Mouse (Mus musculus): ENCODE measurements around the gene Vinac1. TPM values are rescaled to one million over a fixed set of nuclear protein-coding genes. Genes with fewer than 3 reads are reported as not detected.
"Not testable (repeated sequence)": the region's sequence is repeated elsewhere in the genome, so short reads cannot be mapped to it uniquely, and the experiment has no call there.

Vinac1 gene
- polyA plus RNA-seq, 1 experiment from 2014 or later = 1.0 TPM

- Histone ChIP-seq H3K4me2 (peak overlapping the region; percentile 95), H3K9me3 (no peaks in the 10 kb centered on the region), H3K27me3 (replicated peaks) (0 out of 2 replicates have a peak, but pooled peaks cover 7% of the 10 kb centered on the region), H3K27ac (peak overlapping the region; percentile 69), H3K36me3 (replicated peaks) (no peaks in the 10 kb centered on the region), H3K9ac (peak overlapping the region; percentile 60), H3K4me1 (0 out of 2 replicates have a peak, but pooled peaks cover 9% of the 10 kb centered on the region), H3K4me3 (peak overlapping the region; percentile 46)
- peak; percentile 70 for ATAC-seq (replicated peaks)
- WGBS = 24% methylated on average over 15 of the region's 15 CpGs
Observed at GRCm38 (mm10) chr2:129038426-129038936, 9.5 kb downstream of the Vinac1 start.

- Histone ChIP-seq H3K9ac (no peak overlapping the region), H3K4me3 (no peak overlapping the region), H3K4me2 (no peak overlapping the region), H3K9me3 (no peaks in the 10 kb centered on the region), H3K27me3 (replicated peaks) (0 out of 2 replicates have a peak, but pooled peaks cover 7% of the 10 kb centered on the region), H3K4me1 (0 out of 2 replicates have a peak, but pooled peaks cover 9% of the 10 kb centered on the region), H3K27ac (no peak overlapping the region), H3K36me3 (replicated peaks) (no peaks in the 10 kb centered on the region)
- WGBS = 86% methylated on average over 5 of the region's 5 CpGs
- no peak for ATAC-seq (replicated peaks)
Observed at GRCm38 (mm10) chr2:129035381-129035780, 12.6 kb downstream of the Vinac1 start.

GRCm38 (mm10) chr2:129024820-129025219, 23.2 kb downstream of the Vinac1 start:
- ATAC-seq (replicated peaks) = no peak
- Histone ChIP-seq H3K27me3 (replicated peaks) (no peaks in the 10 kb centered on the region), H3K4me1 (no peaks in the 10 kb centered on the region), H3K4me2 (no peak overlapping the region), H3K4me3 (no peak overlapping the region), H3K36me3 (replicated peaks) (no peaks in the 10 kb centered on the region), H3K27ac (no peak overlapping the region), H3K9ac (no peak overlapping the region), H3K9me3 (no peaks in the 10 kb centered on the region)
- 86% methylated on average over 9 of the region's 9 CpGs for WGBS

- WGBS = 81% methylated on average over 2 of the region's 2 CpGs
Observed at GRCm38 (mm10) chr2:129020106-129020505, 27.9 kb downstream of the Vinac1 start.

GRCm38 (mm10) chr2:129008867-129009266, 39.1 kb downstream of the Vinac1 start:
- H3K27me3 ChIP-seq (replicated peaks); H3K9me3 ChIP-seq; ATAC-seq (replicated peaks); H3K4me1 ChIP-seq; H3K4me3 ChIP-seq; H3K27ac ChIP-seq; H3K9ac ChIP-seq; H3K4me2 ChIP-seq; H3K36me3 ChIP-seq (replicated peaks): not testable (repeated sequence)
- 83% methylated on average over 2 of the region's 2 CpGs for WGBS

More at GRCm38 (mm10) chr2:129020106-129020505, 27.9 kb downstream of the Vinac1 start:
- H3K27ac ChIP-seq = no peak overlapping the region
- no peaks in the 10 kb centered on the region for H3K27me3 ChIP-seq (replicated peaks)
- H3K4me2 ChIP-seq = no peak overlapping the region
- no peaks in the 10 kb centered on the region for H3K4me1 ChIP-seq
- no peak overlapping the region for H3K9ac ChIP-seq
- no peaks in the 10 kb centered on the region for H3K9me3 ChIP-seq
- no peak overlapping the region for H3K4me3 ChIP-seq
- H3K36me3 ChIP-seq (replicated peaks) = peaks cover 4% of the 10 kb centered on the region
- ATAC-seq (replicated peaks) = no peak

GRCm38 (mm10) chr2:129006194-129006749, 41.7 kb downstream of the Vinac1 start:
- Histone ChIP-seq H3K36me3 (replicated peaks) (no peaks in the 10 kb centered on the region), H3K27ac (no peak overlapping the region), H3K4me2 (no peak overlapping the region), H3K4me3 (no peak overlapping the region), H3K4me1 (no peaks in the 10 kb centered on the region), H3K9me3 (no peaks in the 10 kb centered on the region), H3K27me3 (replicated peaks) (no peaks in the 10 kb centered on the region), H3K9ac (no peak overlapping the region)
- no peak for ATAC-seq (replicated peaks)
- 68% methylated on average over 4 of the region's 4 CpGs for WGBS

- Histone ChIP-seq H3K4me2 (no peak overlapping the region), H3K27me3 (replicated peaks) (no peaks in the 10 kb centered on the region), H3K4me3 (no peak overlapping the region), H3K4me1 (no peaks in the 10 kb centered on the region), H3K27ac (no peak overlapping the region), H3K9me3 (no peaks in the 10 kb centered on the region), H3K9ac (no peak overlapping the region), H3K36me3 (replicated peaks) (no peaks in the 10 kb centered on the region)
- no peak for ATAC-seq (replicated peaks)
Observed at GRCm38 (mm10) chr2:129004872-129005271, 43.1 kb downstream of the Vinac1 start.

GRCm38 (mm10) chr2:128984746-128985145, 63.2 kb downstream of the Vinac1 start:
- ATAC-seq (replicated peaks) = no peak
- Histone ChIP-seq H3K4me2 (no peak overlapping the region), H3K36me3 (replicated peaks) (no peaks in the 10 kb centered on the region), H3K9ac (no peak overlapping the region), H3K4me3 (no peak overlapping the region), H3K4me1 (no peaks in the 10 kb centered on the region), H3K27ac (no peak overlapping the region), H3K9me3 (no peaks in the 10 kb centered on the region), H3K27me3 (replicated peaks) (no peaks in the 10 kb centered on the region)
- WGBS = 95% methylated on average over 3 of the region's 3 CpGs

- H3K4me3 ChIP-seq = no peak overlapping the region
- no peak overlapping the region for H3K4me2 ChIP-seq
- H3K27ac ChIP-seq = no peak overlapping the region
- no peaks in the 10 kb centered on the region for H3K4me1 ChIP-seq
- no peaks in the 10 kb centered on the region for H3K36me3 ChIP-seq (replicated peaks)
- WGBS = 84% methylated on average over 4 of the region's 4 CpGs
- H3K9me3 ChIP-seq = no peaks in the 10 kb centered on the region
- no peaks in the 10 kb centered on the region for H3K27me3 ChIP-seq (replicated peaks)
- no peak overlapping the region for H3K9ac ChIP-seq
- ATAC-seq (replicated peaks) = no peak
Observed at GRCm38 (mm10) chr2:128975572-128975971, 72.4 kb downstream of the Vinac1 start.

Other genes starting within 250 kb of the Vinac1 start
- 36.8 and 38.9 TPM in 2 replicates for gene Tmem87b, start 230.1 kb downstream of the Vinac1 start, polyA plus RNA-seq (2015; fragmentation: Nextera tagmentation; extraction: Ambion mirVana)
- 1.9 and 2.2 TPM in 2 replicates for gene Fbln7, start 185.2 kb downstream of the Vinac1 start, polyA plus RNA-seq (2015; fragmentation: Nextera tagmentation; extraction: Ambion mirVana)
- gene Zc3h8, start 104.1 kb downstream of the Vinac1 start, polyA plus RNA-seq (2015; fragmentation: Nextera tagmentation; extraction: Ambion mirVana) = 13.0 and 14.8 TPM in 2 replicates
- gene Zc3h6, start 80.8 kb downstream of the Vinac1 start, polyA plus RNA-seq (2015; fragmentation: Nextera tagmentation; extraction: Ambion mirVana) = 4.2 and 4.3 TPM in 2 replicates
- 19.1 and 19.7 TPM in 2 replicates for gene Gm10762, start 80.4 kb downstream of the Vinac1 start, polyA plus RNA-seq (2015; fragmentation: Nextera tagmentation; extraction: Ambion mirVana)
- 32.2 and 32.9 TPM in 2 replicates for gene Ttl, start 17.8 kb upstream of the Vinac1 start, polyA plus RNA-seq (2015; fragmentation: Nextera tagmentation; extraction: Ambion mirVana)
- gene Polr1b, start 52.8 kb upstream of the Vinac1 start, polyA plus RNA-seq (2015; fragmentation: Nextera tagmentation; extraction: Ambion mirVana) = 17.1 and 17.5 TPM in 2 replicates
- gene Chchd5, start 81.5 kb upstream of the Vinac1 start, polyA plus RNA-seq (2015; fragmentation: Nextera tagmentation; extraction: Ambion mirVana) = 19.6 and 20.3 TPM in 2 replicates
- gene Slc20a1, start 150.6 kb upstream of the Vinac1 start, polyA plus RNA-seq (2015; fragmentation: Nextera tagmentation; extraction: Ambion mirVana) = 57.4 and 60.4 TPM in 2 replicates
- gene Ckap2l, start 249.0 kb upstream of the Vinac1 start, polyA plus RNA-seq (2015; fragmentation: Nextera tagmentation; extraction: Ambion mirVana) = 6.7 and 8.8 TPM in 2 replicates

Measured in midbrain, embryonic 15.5 days (tissue).